Mouse (Mus musculus): ENCODE results near the gene Borcs8. TPM values are rescaled to one million over a fixed set of nuclear protein-coding genes. Genes with fewer than 3 reads are reported as not detected.

The Borcs8 gene
- polyA plus RNA-seq, 1 experiment: 53.5 TPM

GRCm38 (mm10) chr8:70173320-70173719 lies 34.0 kb downstream of the Borcs8 start:
- Histone ChIP-seq H3K4me3 (replicated peaks) (peak overlapping the region; percentile 50), H3K36me3 (replicated peaks; ENCODE audit: low read length) (peaks cover 33% of the 10 kb centered on the region), H3K9me3 (no peaks in the 10 kb centered on the region), H3K4me1 (peaks cover 53% of the 10 kb centered on the region), H3K27me3 (replicated peaks) (peaks cover 3% of the 10 kb centered on the region)
- no peak for TF ChIP-seq FLI1 (IDR thresholded peaks at IDR 0.05; ENCODE audit: low read length)
- no peak for TF ChIP-seq GATA1 (IDR thresholded peaks at IDR 0.05; ENCODE audit: borderline replicate concordance, low read length)

DNA sequence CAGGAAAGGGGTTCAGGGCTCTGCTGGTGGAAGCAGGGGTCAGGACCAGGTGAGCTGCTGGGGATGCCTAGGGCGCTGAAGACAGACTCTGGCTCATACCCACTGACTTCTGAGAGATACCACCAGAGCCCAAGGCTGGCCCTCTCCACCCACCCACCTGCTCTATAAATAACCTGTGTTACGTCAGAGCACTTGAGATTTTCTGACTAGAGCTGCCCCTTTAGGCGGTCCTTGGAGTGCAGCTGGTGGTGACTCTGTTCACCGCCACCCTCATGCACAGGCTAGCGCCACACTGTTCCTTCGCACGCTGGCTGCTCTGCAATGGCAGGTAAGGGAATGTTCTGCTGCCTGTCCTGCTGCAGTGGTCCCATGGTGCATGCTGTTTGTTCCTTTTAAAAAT lies 34.8 kb downstream of the Borcs8 start:
- peaks cover 41% of the 10 kb centered on the region for H3K36me3 ChIP-seq (replicated peaks; ENCODE audit: low read length)
- H3K9me3 ChIP-seq: no peaks in the 10 kb centered on the region
- peak overlapping the region; percentile 64 for H3K4me3 ChIP-seq (replicated peaks)
- TF ChIP-seq FLI1 (IDR thresholded peaks at IDR 0.05; ENCODE audit: low read length): no peak
- TF ChIP-seq GATA1 (IDR thresholded peaks at IDR 0.05; ENCODE audit: borderline replicate concordance, low read length): no peak
- H3K27me3 ChIP-seq (replicated peaks): no peaks in the 10 kb centered on the region
- H3K4me1 ChIP-seq: peaks cover 57% of the 10 kb centered on the region

DNA sequence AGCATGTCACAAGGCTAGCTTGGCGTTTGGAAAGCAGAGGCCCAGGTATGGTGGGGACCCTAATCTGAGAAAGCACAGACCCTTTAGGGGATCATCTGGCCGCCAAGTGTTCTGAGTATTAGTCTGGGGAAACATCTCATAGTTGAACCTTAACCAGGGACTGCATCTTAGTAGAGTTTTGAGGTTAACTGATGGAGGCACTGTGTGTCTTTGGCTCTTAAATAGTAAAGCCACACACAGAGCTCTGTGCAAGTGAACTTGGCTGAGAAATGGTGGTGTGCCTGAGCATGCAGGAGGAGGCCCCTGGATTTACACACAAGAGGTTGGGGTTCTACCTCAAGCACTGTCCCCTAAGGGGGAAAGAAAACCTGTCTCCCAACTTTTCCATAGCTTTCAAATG lies 38.9 kb downstream of the Borcs8 start:
- Histone ChIP-seq H3K27me3 (replicated peaks) (no peaks in the 10 kb centered on the region), H3K36me3 (replicated peaks; ENCODE audit: low read length) (peaks cover 76% of the 10 kb centered on the region), H3K4me1 (peaks cover 40% of the 10 kb centered on the region), H3K4me3 (replicated peaks) (no peak overlapping the region), H3K9me3 (no peaks in the 10 kb centered on the region)
- no peak for TF ChIP-seq FLI1 (IDR thresholded peaks at IDR 0.05; ENCODE audit: low read length)
- no peak for TF ChIP-seq GATA1 (IDR thresholded peaks at IDR 0.05; ENCODE audit: borderline replicate concordance, low read length)

DNA sequence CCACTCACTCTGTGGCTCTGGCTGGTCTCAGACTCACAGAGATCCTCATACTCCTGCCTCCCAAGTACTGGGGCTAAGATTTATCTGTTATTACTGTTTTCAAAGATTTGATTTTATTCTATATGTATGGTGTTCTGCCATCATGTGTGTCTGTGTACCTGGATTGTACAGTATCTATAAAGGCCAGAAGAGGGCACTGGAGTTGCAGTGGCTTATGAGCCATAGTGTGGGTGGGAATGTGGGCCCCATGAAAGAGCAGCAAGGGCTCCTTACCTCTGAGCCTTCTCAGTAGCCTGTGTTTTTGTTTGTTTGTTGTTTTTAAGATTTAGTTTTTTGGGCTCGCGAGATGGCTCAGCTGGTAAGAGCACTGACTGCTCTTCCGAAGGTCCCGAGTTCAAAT lies 39.8 kb downstream of the Borcs8 start:
- H3K36me3 ChIP-seq (replicated peaks; ENCODE audit: low read length): peaks cover 81% of the 10 kb centered on the region
- no peaks in the 10 kb centered on the region for H3K27me3 ChIP-seq (replicated peaks)
- no peaks in the 10 kb centered on the region for H3K9me3 ChIP-seq
- TF ChIP-seq GATA1 (IDR thresholded peaks at IDR 0.05; ENCODE audit: borderline replicate concordance, low read length) (no peak), FLI1 (IDR thresholded peaks at IDR 0.05; ENCODE audit: low read length) (no peak)
- peaks cover 32% of the 10 kb centered on the region for H3K4me1 ChIP-seq
- no peak overlapping the region for H3K4me3 ChIP-seq (replicated peaks)

DNA sequence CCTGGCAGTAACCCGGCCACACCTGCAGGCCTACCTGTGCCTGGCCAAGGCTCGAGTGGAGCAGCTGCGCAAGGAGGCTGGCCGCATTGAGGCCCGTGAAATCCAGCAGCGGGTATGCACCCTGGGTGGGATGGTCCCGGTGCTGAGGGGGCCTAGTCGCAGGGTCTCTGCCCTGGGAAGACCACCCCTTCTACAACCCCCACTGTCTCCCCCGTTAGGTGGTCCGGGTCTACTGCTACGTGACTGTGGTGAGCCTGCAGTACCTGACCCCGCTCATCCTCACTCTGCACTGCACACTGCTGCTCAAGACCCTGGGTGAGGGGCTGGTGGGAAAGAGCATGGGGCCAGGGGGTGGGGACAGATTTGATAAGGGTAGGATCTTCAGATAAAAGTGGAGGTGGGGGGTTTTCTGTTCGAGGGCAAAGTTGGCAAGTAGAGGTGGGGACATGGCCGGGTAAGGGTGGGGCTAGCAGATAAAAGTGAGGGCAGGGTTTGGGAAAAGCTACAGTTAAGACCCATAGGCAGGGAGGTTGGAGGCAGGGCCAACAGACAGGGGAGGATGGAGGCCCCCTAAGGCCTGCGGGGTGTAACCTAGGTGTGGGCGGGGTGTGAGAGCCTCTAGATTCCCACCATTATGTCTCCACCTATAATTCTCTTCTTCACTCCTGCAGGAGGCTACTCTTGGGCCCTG lies 42.1 kb downstream of the Borcs8 start:
- H3K4me1 ChIP-seq: peaks cover 28% of the 10 kb centered on the region
- no peaks in the 10 kb centered on the region for H3K9me3 ChIP-seq
- peaks cover 85% of the 10 kb centered on the region for H3K36me3 ChIP-seq (replicated peaks; ENCODE audit: low read length)
- H3K27me3 ChIP-seq (replicated peaks): no peaks in the 10 kb centered on the region
- no peak overlapping the region for H3K4me3 ChIP-seq (replicated peaks)
- TF ChIP-seq GATA1 (IDR thresholded peaks at IDR 0.05; ENCODE audit: borderline replicate concordance, low read length) (no peak), FLI1 (IDR thresholded peaks at IDR 0.05; ENCODE audit: low read length) (no peak)

DNA sequence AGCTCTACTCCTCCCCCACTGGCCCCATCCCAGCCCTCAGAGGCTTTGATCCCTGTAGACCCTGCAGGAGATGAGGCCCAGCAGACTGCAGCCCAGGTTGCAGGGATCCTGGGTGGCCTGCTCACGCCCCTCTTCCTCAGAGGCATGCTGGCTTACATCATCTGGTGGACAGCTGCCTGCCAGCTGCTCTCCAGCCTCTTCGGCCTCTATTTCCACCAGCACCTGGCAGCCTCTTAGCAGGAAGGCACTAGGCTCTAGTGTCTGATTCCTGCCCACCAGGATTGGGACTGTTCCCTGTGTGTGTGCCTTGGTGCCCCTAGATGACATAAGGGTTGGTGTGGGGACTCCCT lies 42.6 kb downstream of the Borcs8 start:
- peaks cover 85% of the 10 kb centered on the region for H3K36me3 ChIP-seq (replicated peaks; ENCODE audit: low read length)
- H3K4me1 ChIP-seq: peaks cover 26% of the 10 kb centered on the region
- TF ChIP-seq FLI1 (IDR thresholded peaks at IDR 0.05; ENCODE audit: low read length) (no peak), GATA1 (IDR thresholded peaks at IDR 0.05; ENCODE audit: borderline replicate concordance, low read length) (no peak)
- H3K9me3 ChIP-seq: no peaks in the 10 kb centered on the region
- no peaks in the 10 kb centered on the region for H3K27me3 ChIP-seq (replicated peaks)
- H3K4me3 ChIP-seq (replicated peaks): no peak overlapping the region

DNA sequence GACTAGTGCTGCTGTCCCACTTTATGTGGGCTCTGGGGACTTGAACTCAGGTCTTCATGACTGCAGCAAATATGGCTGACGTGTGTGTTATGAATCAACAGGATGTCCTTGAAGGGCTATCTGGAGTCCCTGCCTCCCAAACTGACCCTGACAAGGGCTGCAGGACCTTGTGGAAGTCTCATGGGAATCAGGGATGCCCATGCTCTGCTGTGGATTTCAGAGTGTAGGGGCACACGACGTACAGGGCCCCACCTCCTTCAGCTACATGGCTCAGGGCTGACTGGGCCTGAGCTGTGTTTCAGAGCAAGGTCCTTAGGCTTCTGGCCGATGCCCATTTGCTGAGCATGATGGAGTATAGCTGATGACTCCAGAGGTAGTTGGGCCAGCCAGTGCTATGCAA lies 43.9 kb downstream of the Borcs8 start:
- Histone ChIP-seq H3K4me3 (replicated peaks) (no peak overlapping the region), H3K4me1 (peaks cover 24% of the 10 kb centered on the region), H3K27me3 (replicated peaks) (no peaks in the 10 kb centered on the region), H3K9me3 (no peaks in the 10 kb centered on the region), H3K36me3 (replicated peaks; ENCODE audit: low read length) (peaks cover 87% of the 10 kb centered on the region)
- TF ChIP-seq GATA1 (IDR thresholded peaks at IDR 0.05; ENCODE audit: borderline replicate concordance, low read length): no peak

- Histone ChIP-seq H3K4me1 (peaks cover 12% of the 10 kb centered on the region; the same call in 1 of the 2 replicates), H3K27me3 (replicated peaks) (no peaks in the 10 kb centered on the region), H3K4me3 (replicated peaks) (no peak overlapping the region), H3K9me3 (no peaks in the 10 kb centered on the region), H3K36me3 (replicated peaks; ENCODE audit: low read length) (peaks cover 94% of the 10 kb centered on the region)
- no peak for TF ChIP-seq FLI1 (IDR thresholded peaks at IDR 0.05; ENCODE audit: low read length)
- TF ChIP-seq GATA1 (IDR thresholded peaks at IDR 0.05; ENCODE audit: borderline replicate concordance, low read length): no peak
Observed at GRCm38 (mm10) chr8:70188707-70189106, 49.4 kb downstream of the Borcs8 start.

DNA sequence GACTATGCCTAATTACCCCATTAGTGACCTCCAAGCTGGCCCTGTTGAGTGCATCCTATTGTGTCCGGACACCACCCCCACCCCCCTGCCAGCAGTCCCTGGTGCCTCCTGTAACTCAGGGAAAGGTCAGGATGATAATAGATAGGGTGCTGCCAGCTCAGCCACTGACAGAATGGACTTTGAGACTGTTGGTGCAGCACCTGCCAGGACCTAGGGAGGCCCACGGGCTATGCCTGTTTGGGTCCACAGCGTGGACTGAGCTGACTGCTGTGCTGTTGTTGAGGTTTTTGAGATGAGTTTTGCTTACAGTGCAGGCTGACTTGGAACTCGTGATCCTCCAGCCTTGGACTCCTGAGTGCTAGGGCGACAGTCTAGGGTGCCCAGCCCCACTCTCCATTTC lies 53.9 kb downstream of the Borcs8 start:
- Histone ChIP-seq H3K4me3 (replicated peaks) (no peak overlapping the region), H3K36me3 (replicated peaks; ENCODE audit: low read length) (peaks cover 63% of the 10 kb centered on the region), H3K27me3 (replicated peaks) (no peaks in the 10 kb centered on the region), H3K9me3 (no peaks in the 10 kb centered on the region), H3K4me1 (peaks cover 27% of the 10 kb centered on the region)
- TF ChIP-seq FLI1 (IDR thresholded peaks at IDR 0.05; ENCODE audit: low read length) (no peak), GATA1 (IDR thresholded peaks at IDR 0.05; ENCODE audit: borderline replicate concordance, low read length) (no peak)

GRCm38 (mm10) chr8:70194191-70194590 lies 54.9 kb downstream of the Borcs8 start:
- no peak for TF ChIP-seq GATA1 (IDR thresholded peaks at IDR 0.05; ENCODE audit: borderline replicate concordance, low read length)
- no peak for TF ChIP-seq FLI1 (IDR thresholded peaks at IDR 0.05; ENCODE audit: low read length)
- H3K27me3 ChIP-seq (replicated peaks): no peaks in the 10 kb centered on the region
- H3K4me3 ChIP-seq (replicated peaks): no peak overlapping the region
- peaks cover 27% of the 10 kb centered on the region for H3K4me1 ChIP-seq
- H3K9me3 ChIP-seq: no peaks in the 10 kb centered on the region
- peaks cover 54% of the 10 kb centered on the region for H3K36me3 ChIP-seq (replicated peaks; ENCODE audit: low read length)

- peaks cover 38% of the 10 kb centered on the region for H3K36me3 ChIP-seq (replicated peaks; ENCODE audit: low read length)
- H3K4me1 ChIP-seq: peaks cover 39% of the 10 kb centered on the region
- TF ChIP-seq GATA1 (IDR thresholded peaks at IDR 0.05; ENCODE audit: borderline replicate concordance, low read length) (no peak), FLI1 (IDR thresholded peaks at IDR 0.05; ENCODE audit: low read length) (no peak)
- no peaks in the 10 kb centered on the region for H3K27me3 ChIP-seq (replicated peaks)
- H3K4me3 ChIP-seq (replicated peaks): no peak overlapping the region
- no peaks in the 10 kb centered on the region for H3K9me3 ChIP-seq
Observed at GRCm38 (mm10) chr8:70195762-70196161, 56.5 kb downstream of the Borcs8 start.

Other genes with a start within 250 kb of the Borcs8 start
- gene Tssk6, start 237.3 kb upstream of the Borcs8 start, polyA plus RNA-seq (2012; ENCODE audit: insufficient read depth, low replicate concordance): 1.3 and 5.3 TPM in 2 replicates
- 31.7 and 195 TPM in 2 replicates for gene Ndufa13, start 236.9 kb upstream of the Borcs8 start, polyA plus RNA-seq (2012; ENCODE audit: insufficient read depth, low replicate concordance)
- 4.7 and 13.7 TPM in 2 replicates for gene Yjefn3, start 236.8 kb upstream of the Borcs8 start, polyA plus RNA-seq (2012; ENCODE audit: insufficient read depth, low replicate concordance)
- 83.9 and 88.5 TPM in 2 replicates for gene Gatad2a, start 143.1 kb upstream of the Borcs8 start, polyA plus RNA-seq (2012; ENCODE audit: insufficient read depth, low replicate concordance)
- 6.5 and 11.5 TPM in 2 replicates for gene Mau2, start 96.8 kb upstream of the Borcs8 start, polyA plus RNA-seq (2012; ENCODE audit: insufficient read depth, low replicate concordance)
- gene Sugp1, start 96.7 kb upstream of the Borcs8 start, polyA plus RNA-seq (2012; ENCODE audit: insufficient read depth, low replicate concordance): 38.9 and 42.3 TPM in 2 replicates
- 0.34 TPM in 1 of 2 replicates, not detected in the other for gene Tm6sf2, start 66.6 kb upstream of the Borcs8 start, polyA plus RNA-seq (2012; ENCODE audit: insufficient read depth, low replicate concordance)
- gene Hapln4, start 56.0 kb upstream of the Borcs8 start, polyA plus RNA-seq (2012; ENCODE audit: insufficient read depth, low replicate concordance): not detected in 2 replicates
- not detected in 2 replicates for gene Ncan, start 18.6 kb upstream of the Borcs8 start, polyA plus RNA-seq (2012; ENCODE audit: insufficient read depth, low replicate concordance)
- gene Nr2c2ap, start 8.2 kb upstream of the Borcs8 start, polyA plus RNA-seq (2012; ENCODE audit: insufficient read depth, low replicate concordance): 14.3 TPM in 1 of 2 replicates, not detected in the other
- 8.9 and 18.5 TPM in 2 replicates for gene Rfxank, start 345 bp upstream of the Borcs8 start, polyA plus RNA-seq (2012; ENCODE audit: insufficient read depth, low replicate concordance)
- 1.3 and 1.9 TPM in 2 replicates for gene Mef2b, start 212 bp downstream of the Borcs8 start, polyA plus RNA-seq (2012; ENCODE audit: insufficient read depth, low replicate concordance)
- gene Tmem161a, start 32.9 kb downstream of the Borcs8 start, polyA plus RNA-seq (2012; ENCODE audit: insufficient read depth, low replicate concordance): 63.2 and 162 TPM in 2 replicates
- 5.0 and 5.5 TPM in 2 replicates for gene Slc25a42, start 72.8 kb downstream of the Borcs8 start, polyA plus RNA-seq (2012; ENCODE audit: insufficient read depth, low replicate concordance)
- 29.7 and 31.6 TPM in 2 replicates for gene Sugp2, start 94.7 kb downstream of the Borcs8 start, polyA plus RNA-seq (2012; ENCODE audit: insufficient read depth, low replicate concordance)
- gene Armc6, start 95.0 kb downstream of the Borcs8 start, polyA plus RNA-seq (2012; ENCODE audit: insufficient read depth, low replicate concordance): 22.2 and 27.8 TPM in 2 replicates
- 192 and 246 TPM in 2 replicates for gene Homer3, start 143.3 kb downstream of the Borcs8 start, polyA plus RNA-seq (2012; ENCODE audit: insufficient read depth, low replicate concordance)
- gene Ddx49, start 163.0 kb downstream of the Borcs8 start, polyA plus RNA-seq (2012; ENCODE audit: insufficient read depth, low replicate concordance): 29.5 and 36.4 TPM in 2 replicates
- 335 and 566 TPM in 2 replicates for gene Cope, start 163.0 kb downstream of the Borcs8 start, polyA plus RNA-seq (2012; ENCODE audit: insufficient read depth, low replicate concordance)
- gene Cers1, start 176.3 kb downstream of the Borcs8 start, polyA plus RNA-seq (2012; ENCODE audit: insufficient read depth, low replicate concordance): 0.55 and 1.8 TPM in 2 replicates
- gene Gdf1, start 190.3 kb downstream of the Borcs8 start, polyA plus RNA-seq (2012; ENCODE audit: insufficient read depth, low replicate concordance): 0.26 TPM in 1 of 2 replicates, not detected in the other
- gene Upf1, start 213.8 kb downstream of the Borcs8 start, polyA plus RNA-seq (2012; ENCODE audit: insufficient read depth, low replicate concordance): 75.0 and 100 TPM in 2 replicates
- 0.27 TPM in 1 of 2 replicates, not detected in the other for gene Comp, start 234.1 kb downstream of the Borcs8 start, polyA plus RNA-seq (2012; ENCODE audit: insufficient read depth, low replicate concordance)

Measured in megakaryocyte, embryonic 14.5 days (primary cell).